Mouse (Mus musculus): ENCODE measurements around the gene Psmb9.

GRCm38 (mm10) chr17:34207866-34208265 lies 20.3 kb upstream of the Psmb9 start:
- no peak for TF ChIP-seq POLR2A (IDR thresholded peaks at IDR 0.05; ENCODE audit: insufficient read depth, low read depth, low read length)
- TF ChIP-seq CTCF (IDR thresholded peaks at IDR 0.05): no peak
- TF ChIP-seq EP300 (IDR thresholded peaks at IDR 0.05; ENCODE audit: insufficient read depth, low read depth, low read length): no peak
